ENCODE assay signal across 8 mouse cellular contexts in the genomic region with DNA sequence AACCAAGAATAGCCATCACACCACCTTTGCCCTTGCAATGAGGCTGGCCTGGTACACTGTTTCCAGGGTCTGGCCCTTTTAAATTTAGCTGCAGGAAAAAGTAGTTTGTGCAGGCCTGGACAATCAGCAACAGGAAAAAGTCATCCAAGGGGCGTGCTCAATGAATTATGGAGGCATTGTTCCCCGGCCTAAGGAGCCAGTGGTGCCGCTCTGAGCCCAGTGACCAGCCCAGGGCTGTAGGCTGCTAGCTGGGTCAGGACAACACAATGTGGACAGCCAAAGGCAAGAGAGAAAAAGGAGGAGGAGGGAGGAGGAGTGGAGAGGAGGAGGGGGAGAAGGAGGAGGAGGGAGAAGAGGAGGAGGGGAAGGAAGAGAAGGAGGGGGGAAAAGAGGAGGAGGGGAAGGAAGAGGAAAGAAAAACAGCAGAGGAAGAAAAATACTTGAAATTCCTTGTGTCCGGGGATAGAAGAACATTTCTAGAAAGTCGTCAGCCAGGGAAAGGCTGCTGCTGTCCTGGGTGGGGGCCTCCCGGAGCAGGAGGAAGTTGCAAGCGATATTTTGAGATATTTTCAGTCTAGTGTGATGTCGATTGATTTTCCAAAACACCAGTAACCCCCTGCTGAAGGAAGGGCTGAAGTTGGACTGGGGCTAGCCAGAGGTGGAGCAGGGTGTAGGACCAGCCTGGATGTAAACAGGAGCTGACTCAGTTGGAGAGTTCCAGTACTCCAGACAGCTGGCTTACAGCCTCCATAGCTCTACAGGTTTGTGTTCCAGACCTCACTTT. TPM values are rescaled to one million over a fixed set of nuclear protein-coding genes. Genes with fewer than 3 reads are reported as not detected.
DNase-seq lines count a peak whose midpoint lies in the region; ATAC-seq and TF ChIP-seq lines count a peak whose summit lies in the region.

No protein-coding gene starts in this region.

- peaks cover 8% of the 10 kb centered on the region; the same call in 1 of the 2 replicates for H3K27me3 ChIP-seq in midbrain, embryonic 10.5 days (ENCODE audit: low read depth, poor library complexity, severe bottlenecking)
- no peaks in the 10 kb centered on the region for H3K27me3 ChIP-seq in midbrain, embryonic 13.5 days
- no peaks in the 10 kb centered on the region for H3K27me3 ChIP-seq in limb, embryonic 14.5 days (ENCODE audit: control insufficient read depth, insufficient read depth, low read length)
- H3K27me3 ChIP-seq in stomach, embryonic 16.5 days (ENCODE audit: control insufficient read depth, insufficient read depth, low read length): no peaks in the 10 kb centered on the region; the same call in 1 of the 2 replicates

- WGBS in midbrain, embryonic 10.5 days: 63% methylated on average over 8 of the region's 8 CpGs
- WGBS in midbrain, embryonic 13.5 days: 65% methylated on average over 8 of the region's 8 CpGs
- 41% methylated on average over 8 of the region's 8 CpGs for WGBS in limb, embryonic 14.5 days
- 19% methylated on average over 8 of the region's 8 CpGs for WGBS in stomach, embryonic 16.5 days

- H3K4me1 ChIP-seq in midbrain, embryonic 10.5 days: peaks cover 9% of the 10 kb centered on the region
- H3K4me1 ChIP-seq in midbrain, embryonic 13.5 days (replicated peaks): no peaks in the 10 kb centered on the region
- H3K4me1 ChIP-seq in limb, embryonic 14.5 days (ENCODE audit: control insufficient read depth, insufficient read depth, low read length): 0 out of 2 replicates have a peak, but pooled peaks cover 3% of the 10 kb centered on the region
- H3K4me1 ChIP-seq in stomach, embryonic 16.5 days (ENCODE audit: control insufficient read depth, insufficient read depth, low read length): peaks cover 8% of the 10 kb centered on the region

- no peaks in the 10 kb centered on the region for H3K9me3 ChIP-seq in midbrain, embryonic 10.5 days (replicated peaks)
- H3K9me3 ChIP-seq in midbrain, embryonic 13.5 days: no peaks in the 10 kb centered on the region
- no peaks in the 10 kb centered on the region for H3K9me3 ChIP-seq in limb, embryonic 14.5 days (ENCODE audit: control insufficient read depth, low read length)
- H3K9me3 ChIP-seq in stomach, embryonic 16.5 days (replicated peaks; ENCODE audit: control insufficient read depth, low read length): no peaks in the 10 kb centered on the region

- no peak overlapping the region for H3K4me3 ChIP-seq in midbrain, embryonic 10.5 days
- H3K4me3 ChIP-seq in midbrain, embryonic 13.5 days (replicated peaks): no peak overlapping the region
- no peak overlapping the region for H3K4me3 ChIP-seq in limb, embryonic 14.5 days (replicated peaks; ENCODE audit: low read length)
- H3K4me3 ChIP-seq in stomach, embryonic 16.5 days (replicated peaks; ENCODE audit: low read length): no peak overlapping the region

- H3K9ac ChIP-seq in midbrain, embryonic 13.5 days (replicated peaks): no peak overlapping the region
- H3K9ac ChIP-seq in limb, embryonic 14.5 days (ENCODE audit: low read depth, low read length, severe bottlenecking): no peak overlapping the region
- no peak overlapping the region for H3K9ac ChIP-seq in stomach, embryonic 16.5 days (ENCODE audit: low read length)

- no peaks in the 10 kb centered on the region for H3K36me3 ChIP-seq in midbrain, embryonic 10.5 days
- no peaks in the 10 kb centered on the region for H3K36me3 ChIP-seq in midbrain, embryonic 13.5 days
- H3K36me3 ChIP-seq in limb, embryonic 14.5 days (ENCODE audit: control insufficient read depth, insufficient read depth, low read length): no peaks in the 10 kb centered on the region
- H3K36me3 ChIP-seq in stomach, embryonic 16.5 days (ENCODE audit: control insufficient read depth, insufficient read depth, low read length): no peaks in the 10 kb centered on the region

- DNase-seq in midbrain, embryonic 10.5 days (ENCODE audit: low spot score): no peak
- DNase-seq in heart, postnatal 10 days: peak; percentile 63 to 69
- no peak for DNase-seq in limb, embryonic 14.5 days (ENCODE audit: low spot score)
- DNase-seq in thymus, postnatal 36 days: no peak
- no peak for DNase-seq in urinary bladder, postnatal 10 days (ENCODE audit: low spot score)
- DNase-seq in frontal cortex, postnatal 25 days (ENCODE audit: low spot score in 2 of 2): no peak

- H3K4me2 ChIP-seq in midbrain, embryonic 13.5 days (replicated peaks): no peak overlapping the region
- no peak overlapping the region for H3K4me2 ChIP-seq in limb, embryonic 14.5 days (replicated peaks; ENCODE audit: low read depth, low read length, severe bottlenecking)
- peak overlapping the region; percentile 25 for H3K4me2 ChIP-seq in stomach, embryonic 16.5 days (ENCODE audit: low read depth, low read length)

- H3K27ac ChIP-seq in midbrain, embryonic 10.5 days (replicated peaks): 0 out of 2 replicates have a peak overlapping the region, but pooled peaks have one; percentile 25
- no peak overlapping the region for H3K27ac ChIP-seq in midbrain, embryonic 13.5 days
- peak overlapping the region; percentile 9; the same call in 1 of the 2 replicates for H3K27ac ChIP-seq in limb, embryonic 14.5 days (replicated peaks; ENCODE audit: low read depth, low read length)
- H3K27ac ChIP-seq in stomach, embryonic 16.5 days (ENCODE audit: low read length): peak overlapping the region; percentile 70

- intact Hi-C loops in heart, postnatal 10 days (cut with DNase I): loop anchor here (2.0 kb wide), 1 partner anchor 19 kb away; a partner anchor contains a TSS

- ATAC-seq in midbrain, embryonic 13.5 days: no peak
- ATAC-seq in limb, embryonic 14.5 days (ENCODE audit: low FRiP score, low read depth): no peak
- peak; percentile 41; the same call in 1 of the 2 replicates for ATAC-seq in stomach, embryonic 16.5 days (ENCODE audit: insufficient read depth, low FRiP score)

- no peak for TF ChIP-seq POLR2A in limb, embryonic 14.5 days (IDR thresholded peaks at IDR 0.05; ENCODE audit: borderline replicate concordance, extremely low read depth, insufficient read depth, insufficient read length)

RNA-seq across cellular contexts. Expression of a gene that starts 18.5 kb away (rescaled TPM):
- polyA plus RNA-seq in midbrain, embryonic 10.5 days (2016; fragmentation: Nextera tagmentation; extraction: Ambion mirVana): 5.1 and 5.6 TPM in 2 replicates
- 7.3 and 8.0 TPM in 2 replicates for polyA plus RNA-seq in midbrain, embryonic 13.5 days (2015; fragmentation: Nextera tagmentation; extraction: Ambion mirVana)
- 10 to 100 TPM; 34.1 to 38.2 TPM for total RNA-seq in heart, postnatal 10 days (2021)
- 10.0 and 10.9 TPM in 2 replicates for polyA plus RNA-seq in limb, embryonic 14.5 days (2012; rRNA removed)
- polyA plus RNA-seq in limb, embryonic 14.5 days (2014; fragmentation: Nextera tagmentation; extraction: Ambion mirVana): 8.1 and 8.5 TPM in 2 replicates
- polyA plus RNA-seq in stomach, embryonic 16.5 days (2015; fragmentation: Nextera tagmentation; extraction: Ambion mirVana): 8.1 and 8.2 TPM in 2 replicates

RNA-seq across cellular contexts. Expression of a gene that starts 57.6 kb away (rescaled TPM):
- polyA plus RNA-seq in midbrain, embryonic 10.5 days (2016; fragmentation: Nextera tagmentation; extraction: Ambion mirVana): 0.34 and 0.41 TPM in 2 replicates
- polyA plus RNA-seq in midbrain, embryonic 13.5 days (2015; fragmentation: Nextera tagmentation; extraction: Ambion mirVana): 1.3 and 1.6 TPM in 2 replicates
- total RNA-seq in heart, postnatal 10 days (2021): 1 to 10 TPM in 1 of 2 experiments, under 1 TPM in 1; 0.67 to 1.1 TPM
- polyA plus RNA-seq in limb, embryonic 14.5 days (2012; rRNA removed): 0.70 and 0.87 TPM in 2 replicates
- polyA plus RNA-seq in limb, embryonic 14.5 days (2014; fragmentation: Nextera tagmentation; extraction: Ambion mirVana): 0.43 and 0.91 TPM in 2 replicates
- polyA plus RNA-seq in stomach, embryonic 16.5 days (2015; fragmentation: Nextera tagmentation; extraction: Ambion mirVana): 0.19 and 0.24 TPM in 2 replicates

Comparison
In these comparisons a context has a peak if more than half of its experiments do, and no peak if none do; other contexts are left out.
1. DNase-seq: peak in heart, postnatal 10 days (2 of 2); none in midbrain, embryonic 10.5 days (single experiment), limb, embryonic 14.5 days (single experiment), thymus, postnatal 36 days (0 of 2), urinary bladder, postnatal 10 days (single experiment) and frontal cortex, postnatal 25 days (0 of 2).